Mouse (Mus musculus): ENCODE results near the gene Tlcd2. TPM values are rescaled to one million over a fixed set of nuclear protein-coding genes. Genes with fewer than 3 reads are reported as not detected.
A peak's percentile ranks its signal among the peaks of the same experiment; 100 is the strongest.
"Not testable (repeated sequence)": the region's sequence is repeated elsewhere in the genome, so short reads cannot be mapped to it uniquely, and the experiment has no call there.

Tlcd2 gene
- total RNA-seq, 2 experiments from 2014 or later, result 7.9 to 8.1 TPM

GRCm38 (mm10) chr11:75443711-75444110 lies 17.8 kb upstream of the Tlcd2 start:
- no peak for DNase-seq (ENCODE audit: low spot score)
- intact Hi-C loops (cut with DNase I), result no loop called here

GRCm38 (mm10) chr11:75448575-75448974 lies 12.9 kb upstream of the Tlcd2 start:
- DNase-seq (ENCODE audit: low spot score), result no peak
- intact Hi-C loops (cut with DNase I), result no loop called here

- no peak for DNase-seq (ENCODE audit: low spot score)
- intact Hi-C loops (cut with DNase I), result no loop called here
Observed at GRCm38 (mm10) chr11:75449695-75450094, 11.8 kb upstream of the Tlcd2 start.

- intact Hi-C loops (cut with DNase I), result no loop called here
- no peak for DNase-seq (ENCODE audit: low spot score)
Observed at GRCm38 (mm10) chr11:75450304-75450908, 11.1 kb upstream of the Tlcd2 start.

- no peak for DNase-seq (ENCODE audit: low spot score)
- intact Hi-C loops (cut with DNase I), result no loop called here
Observed at GRCm38 (mm10) chr11:75450936-75451335, 10.6 kb upstream of the Tlcd2 start.

GRCm38 (mm10) chr11:75452081-75452480 lies 9.4 kb upstream of the Tlcd2 start:
- intact Hi-C loops (cut with DNase I), result no loop called here
- no peak for DNase-seq (ENCODE audit: low spot score)

- no peak for DNase-seq (ENCODE audit: low spot score)
- intact Hi-C loops (cut with DNase I), result no loop called here
Observed at GRCm38 (mm10) chr11:75452812-75453557, 8.5 kb upstream of the Tlcd2 start.

GRCm38 (mm10) chr11:75453991-75454930 lies 7.3 kb upstream of the Tlcd2 start, which contains the start of gene Wdr81:
TSS of gene Wdr81 (minus strand) at chr11:75454717.
- intact Hi-C loops (cut with DNase I), result no loop called here
- peak; percentile 81 for DNase-seq (ENCODE audit: low spot score)

GRCm38 (mm10) chr11:75455041-75455736 lies 6.3 kb upstream of the Tlcd2 start:
- DNase-seq (ENCODE audit: low spot score), result no peak
- intact Hi-C loops (cut with DNase I), result no loop called here

GRCm38 (mm10) chr11:75455971-75456370 lies 5.5 kb upstream of the Tlcd2 start:
- DNase-seq (ENCODE audit: low spot score); intact Hi-C loops (cut with DNase I): not testable (repeated sequence)

GRCm38 (mm10) chr11:75456440-75456871 lies 5.1 kb upstream of the Tlcd2 start:
- intact Hi-C loops (cut with DNase I), result no loop called here
- DNase-seq (ENCODE audit: low spot score), result no peak

- intact Hi-C loops (cut with DNase I), result no loop called here
- no peak for DNase-seq (ENCODE audit: low spot score)
Observed at GRCm38 (mm10) chr11:75458169-75458568, 3.3 kb upstream of the Tlcd2 start.

- intact Hi-C loops (cut with DNase I), result no loop called here
- DNase-seq (ENCODE audit: low spot score), result peak; percentile 40
Observed at GRCm38 (mm10) chr11:75458628-75459041, 2.9 kb upstream of the Tlcd2 start.

GRCm38 (mm10) chr11:75459141-75459711 lies 2.3 kb upstream of the Tlcd2 start:
- intact Hi-C loops (cut with DNase I), result no loop called here

GRCm38 (mm10) chr11:75459751-75460102 lies 1.8 kb upstream of the Tlcd2 start:
- DNase-seq (ENCODE audit: low spot score), result no peak
- intact Hi-C loops (cut with DNase I), result loop anchor here (1.0 to 5.0 kb wide), 2 partner anchors 51 to 112 kb away; partner anchors contain the start of genes Rilp, Rpa1 and Smyd4

More at GRCm38 (mm10) chr11:75459141-75459711, 2.3 kb upstream of the Tlcd2 start:
- no peak for DNase-seq (ENCODE audit: low spot score)

- intact Hi-C loops (cut with DNase I), result loop anchor here (1.0 to 5.0 kb wide), 2 partner anchors 50 to 113 kb away; partner anchors contain the start of genes Rilp, Rpa1 and Smyd4
- DNase-seq (ENCODE audit: low spot score), result peak; percentile 86
Observed at GRCm38 (mm10) chr11:75460103-75460843, 1.2 kb upstream of the Tlcd2 start.

GRCm38 (mm10) chr11:75461743-75462252 lies 283 bp downstream of the Tlcd2 start:
- intact Hi-C loops (cut with DNase I), result loop anchor here (5.0 kb wide), 1 partner anchor 114 kb away; the partner anchor contains the start of genes Rpa1 and Smyd4
- no peak for DNase-seq (ENCODE audit: low spot score)

- intact Hi-C loops (cut with DNase I), result loop anchor here (5.0 kb wide), 1 partner anchor 115 kb away; the partner anchor contains the start of genes Rpa1 and Smyd4
- peak; percentile 89 for DNase-seq (ENCODE audit: low spot score)
Observed at GRCm38 (mm10) chr11:75462253-75462783, 803 bp downstream of the Tlcd2 start.

Measured in heart, postnatal 25 days (tissue).